Mouse (Mus musculus): ENCODE measurements at regions not wholly inside any gene's neighbourhood (a gene's known extent, or its start where the extent isn't known, plus 50 kb on each side); places are given as distances from the start of the nearest gene placed in this dataset.
A peak's percentile ranks its signal among the peaks of the same experiment; 100 is the strongest.
"Not testable (repeated sequence)": the region's sequence is repeated elsewhere in the genome, so short reads cannot be mapped to it uniquely, and the experiment has no call there.

- not testable (repeated sequence) for H3K4me1 ChIP-seq (replicated peaks; ENCODE audit: control insufficient read depth, insufficient read depth, low read length)
- H3K4me3 ChIP-seq (replicated peaks; ENCODE audit: low read length) = peak overlapping the region; percentile 30
- 8% methylated on average over 17 of the region's 65 CpGs for WGBS
Measured at GRCm38 (mm10) chr5:108903134-108903923, 50.9 kb upstream of the Vmn2r9 start.

More at GRCm38 (mm10) chr5:108903134-108903923, 50.9 kb upstream of the Vmn2r9 start:
- not testable (repeated sequence) for H3K27ac ChIP-seq (ENCODE audit: low read length); H3K9ac ChIP-seq (replicated peaks; ENCODE audit: low read depth, low read length); H3K27me3 ChIP-seq (replicated peaks; ENCODE audit: control insufficient read depth, insufficient read depth, low read length); H3K9me3 ChIP-seq (ENCODE audit: control insufficient read depth, low read length); H3K36me3 ChIP-seq (ENCODE audit: control insufficient read depth, insufficient read depth)
- ATAC-seq = peak; percentile 100
- peak overlapping the region; percentile 40 for H3K4me2 ChIP-seq (ENCODE audit: low read length)
